Mouse (Mus musculus) right cerebral cortex, postnatal 36 days (tissue): ENCODE results near the gene Gm47985.
"Not testable (repeated sequence)": the region's sequence is repeated elsewhere in the genome, so short reads cannot be mapped to it uniquely, and the experiment has no call there.

Source experiments
- DNase-seq, 2 experiments: peaks; one replicate each; pipeline ENCODE4 v3.0.0; 2022; ENCODE audit warnings: low spot score in 2 of 2, mixed read lengths in 1 of 2

Gene Gm47985

GRCm38 (mm10) chr1:151177030-151177936, 5.1 kb upstream of the Gm47985 start:
- DNase-seq, result no peak

- DNase-seq, result no peak
Measured at GRCm38 (mm10) chr1:151177937-151178271, 4.4 kb upstream of the Gm47985 start.

- DNase-seq, result no peak
Measured at GRCm38 (mm10) chr1:151178505-151179083, 3.7 kb upstream of the Gm47985 start.

- DNase-seq, result no peak
Measured at GRCm38 (mm10) chr1:151180167-151180566, 2.2 kb upstream of the Gm47985 start.

- DNase-seq, result not testable (repeated sequence)
Measured at GRCm38 (mm10) chr1:151186186-151186585, 3.8 kb downstream of the Gm47985 start.

GRCm38 (mm10) chr1:151186879-151187424, 4.6 kb downstream of the Gm47985 start:
- DNase-seq, result not testable (repeated sequence)

GRCm38 (mm10) chr1:151188469-151188868, 6.1 kb downstream of the Gm47985 start:
- DNase-seq, result no peak

GRCm38 (mm10) chr1:151192075-151192474, 9.7 kb downstream of the Gm47985 start, which contains the start of gene Gm8947:
Gm8947 (plus strand) TSS chr1:151192376.
- DNase-seq, result not testable (repeated sequence)

- DNase-seq, result not testable (repeated sequence)
Measured at GRCm38 (mm10) chr1:151192739-151193138, 10.4 kb downstream of the Gm47985 start.

- not testable (repeated sequence) for DNase-seq
Measured at GRCm38 (mm10) chr1:151195986-151196385, 13.6 kb downstream of the Gm47985 start.

- not testable (repeated sequence) for DNase-seq
Measured at GRCm38 (mm10) chr1:151196690-151197089, 14.4 kb downstream of the Gm47985 start.

- not testable (repeated sequence) for DNase-seq
Measured at GRCm38 (mm10) chr1:151198120-151198519, 15.8 kb downstream of the Gm47985 start, which contains the start of gene Gm47995. Gm47995 (plus strand) TSS chr1:151198448.

GRCm38 (mm10) chr1:151200620-151201019, 18.3 kb downstream of the Gm47985 start:
- DNase-seq, result not testable (repeated sequence)

- DNase-seq, result not testable (repeated sequence)
Measured at GRCm38 (mm10) chr1:151202771-151203170, 20.4 kb downstream of the Gm47985 start.

GRCm38 (mm10) chr1:151203818-151204217, 21.5 kb downstream of the Gm47985 start, which contains the start of gene 3110040M04Rik:
3110040M04Rik (plus strand) TSS chr1:151204121.
- not testable (repeated sequence) for DNase-seq

GRCm38 (mm10) chr1:151208493-151208892, 26.2 kb downstream of the Gm47985 start:
- DNase-seq, result not testable (repeated sequence)

- not testable (repeated sequence) for DNase-seq
Measured at GRCm38 (mm10) chr1:151208944-151209343, 26.6 kb downstream of the Gm47985 start.

GRCm38 (mm10) chr1:151209824-151210355, 27.6 kb downstream of the Gm47985 start, which contains the start of gene Gm47996:
Gm47996 (plus strand) TSS chr1:151210131.
- not testable (repeated sequence) for DNase-seq

GRCm38 (mm10) chr1:151211666-151212065, 29.3 kb downstream of the Gm47985 start:
- DNase-seq, result not testable (repeated sequence)

GRCm38 (mm10) chr1:151214862-151215261, 32.5 kb downstream of the Gm47985 start:
- no peak for DNase-seq

GRCm38 (mm10) chr1:151215985-151216384, 33.6 kb downstream of the Gm47985 start:
- no peak for DNase-seq

- DNase-seq, result no peak
Measured at GRCm38 (mm10) chr1:151216417-151216816, 34.1 kb downstream of the Gm47985 start.
